Mouse (Mus musculus): Measurements from ENCODE around the gene Med25.
"Not testable (repeated sequence)": the region's sequence is repeated elsewhere in the genome, so short reads cannot be mapped to it uniquely, and the experiment has no call there.

Med25 gene

DNA sequence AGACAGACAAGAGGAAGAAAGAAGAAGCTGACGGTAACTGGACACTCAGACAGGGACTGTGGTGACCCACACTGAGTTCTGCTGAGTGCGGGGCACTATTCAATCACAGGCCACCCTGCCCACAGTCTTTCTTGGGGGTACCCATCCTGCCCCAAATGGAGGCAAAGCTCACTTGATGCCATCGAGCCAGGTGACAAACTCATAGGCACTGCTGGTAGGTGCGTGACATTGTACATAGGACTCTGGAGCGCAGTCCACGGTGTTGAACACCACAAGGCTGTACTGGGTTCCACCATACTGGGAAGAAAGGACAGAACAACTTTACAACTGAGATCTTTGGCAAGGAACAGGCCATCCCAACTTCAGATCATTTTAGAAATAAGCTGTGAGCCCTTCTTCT, 901 bp downstream of the Med25 start:
- no peak for DNase-seq

DNA sequence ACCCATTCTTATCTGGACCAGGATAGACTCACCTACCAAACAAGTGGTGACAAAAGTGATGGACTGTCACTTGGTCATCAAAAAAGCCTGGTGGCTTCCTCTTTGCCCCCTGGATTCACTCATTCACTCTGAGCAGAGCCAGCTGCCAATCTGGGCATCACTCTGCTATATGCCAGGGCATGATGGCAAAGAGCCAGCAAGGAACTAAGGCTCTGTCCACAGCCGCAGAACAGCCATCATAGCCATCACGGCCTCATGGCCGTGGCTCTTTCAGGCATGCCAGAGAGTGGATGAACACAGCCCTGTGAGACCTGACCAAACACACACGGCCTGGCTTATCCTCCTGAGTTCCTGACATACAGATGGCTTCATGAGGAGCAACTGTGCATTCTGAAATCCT, 1.8 kb downstream of the Med25 start:
- no peak for DNase-seq

DNA sequence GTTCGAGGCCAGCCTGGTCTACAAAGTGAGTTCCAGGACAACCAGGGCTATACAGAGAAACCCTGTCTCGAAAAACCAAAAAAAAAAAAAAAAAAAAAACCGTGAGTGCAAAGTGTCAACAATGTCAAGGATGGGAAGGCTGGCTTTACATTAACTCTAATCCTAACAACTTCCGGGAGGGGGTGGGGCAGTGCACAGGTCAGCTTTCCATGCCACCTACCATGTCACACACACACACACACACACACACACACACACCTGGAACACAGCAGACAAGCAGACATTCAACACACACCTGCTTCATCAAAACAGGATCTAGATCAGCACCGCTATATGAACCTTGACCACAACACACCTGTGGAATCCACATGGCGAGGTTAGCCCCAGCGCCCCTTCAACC, 2.3 kb downstream of the Med25 start:
- DNase-seq = no peak

DNA sequence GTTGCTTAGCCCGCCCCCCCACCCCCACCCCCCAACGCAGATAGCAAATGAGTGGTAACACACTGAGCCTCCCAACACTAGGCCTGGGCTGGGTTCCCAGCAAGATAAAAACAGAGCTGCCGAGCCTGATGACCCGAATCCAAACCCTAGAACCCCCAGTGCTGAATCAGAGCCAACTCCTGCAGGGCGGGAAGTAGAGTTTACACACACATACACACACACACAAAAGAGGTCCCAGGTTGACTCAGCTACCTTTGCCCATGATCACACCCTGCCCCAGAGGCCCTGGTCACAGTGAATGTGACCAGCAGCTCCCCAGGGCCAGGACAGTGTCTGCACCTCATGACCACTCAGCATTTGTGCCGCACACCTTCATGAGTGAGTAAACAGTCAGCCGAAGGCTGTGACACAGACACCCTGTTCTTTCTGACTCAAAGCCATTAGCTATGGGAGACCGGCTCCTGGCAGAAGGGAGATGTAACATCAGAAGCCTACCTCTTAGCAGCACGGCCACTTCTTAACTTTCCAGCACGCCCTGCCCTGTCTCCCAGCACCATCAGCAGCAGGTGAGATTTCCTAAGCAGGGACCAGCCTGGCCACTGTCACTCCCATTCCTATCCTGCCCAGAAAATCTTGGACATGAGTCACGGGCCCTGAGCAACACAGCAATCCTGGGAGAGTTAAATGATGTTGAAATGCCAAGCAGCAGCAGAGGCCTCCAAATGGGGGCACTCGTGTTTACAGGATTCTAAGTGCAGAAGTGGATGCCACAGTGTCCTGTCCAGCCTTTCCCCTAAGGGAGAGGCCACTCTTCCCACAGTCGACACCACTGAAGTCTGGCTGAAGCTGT, 4.0 kb downstream of the Med25 start:
- no peak for DNase-seq

DNA sequence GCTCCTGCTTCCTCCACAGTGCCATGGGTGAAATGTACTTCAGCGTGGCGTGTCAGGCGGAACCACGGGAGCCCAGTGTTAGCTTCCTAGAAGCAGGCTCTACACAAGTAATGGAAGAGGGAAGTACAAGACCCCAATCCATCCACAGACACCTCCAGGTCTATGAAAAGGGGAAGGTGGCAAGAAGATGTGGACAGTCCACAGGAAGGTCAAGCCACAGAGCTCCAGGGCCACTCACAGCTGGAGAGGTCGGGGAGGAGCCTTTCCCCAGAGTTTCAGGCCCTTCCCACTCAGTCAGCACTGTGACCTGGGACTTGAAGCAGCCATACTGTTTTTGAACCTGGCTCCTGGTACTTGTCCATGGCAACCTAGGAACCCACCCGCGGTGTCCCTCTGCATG, 5.5 kb downstream of the Med25 start:
- DNase-seq = no peak

DNA sequence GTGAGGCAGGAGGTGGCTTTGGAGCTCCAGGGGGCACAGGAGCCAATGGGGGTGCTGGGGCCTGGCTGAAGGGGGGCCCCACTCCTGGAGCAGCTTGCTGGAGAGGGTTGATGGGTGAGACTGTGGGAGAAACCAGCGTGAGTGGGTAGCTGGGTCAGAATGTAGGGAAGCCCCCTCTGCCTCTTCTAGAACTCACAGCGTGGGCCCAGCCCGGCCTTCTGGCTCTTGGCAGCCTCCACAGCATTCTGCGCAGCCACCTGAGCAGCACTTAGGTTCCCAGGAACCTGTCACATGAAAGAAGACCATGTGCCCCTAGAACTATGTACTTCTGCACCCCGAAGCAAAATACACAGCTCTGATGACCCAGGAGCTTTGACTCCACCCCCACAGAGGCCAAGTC, 7.9 kb downstream of the Med25 start:
- DNase-seq = no peak

DNA sequence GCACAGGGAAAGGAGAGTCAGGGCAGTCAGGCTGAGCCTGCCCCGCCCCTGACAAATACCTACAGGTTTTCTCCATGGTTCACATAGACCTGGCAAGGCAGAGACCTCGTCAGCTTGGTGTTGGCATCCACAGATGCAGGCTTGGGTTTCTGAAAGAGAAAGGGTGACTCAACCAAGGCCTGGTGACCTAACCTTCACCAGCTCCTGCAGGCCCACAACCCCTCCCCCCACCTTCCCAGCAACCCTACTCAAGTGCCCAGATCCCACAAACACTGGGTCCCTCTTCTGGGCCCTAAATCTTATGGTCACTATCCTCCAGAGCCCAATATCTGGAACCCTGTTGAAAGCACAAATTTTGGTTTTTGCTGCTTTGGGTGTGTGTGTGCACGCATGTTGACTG, 9.5 kb downstream of the Med25 start:
- no peak for DNase-seq

DNA sequence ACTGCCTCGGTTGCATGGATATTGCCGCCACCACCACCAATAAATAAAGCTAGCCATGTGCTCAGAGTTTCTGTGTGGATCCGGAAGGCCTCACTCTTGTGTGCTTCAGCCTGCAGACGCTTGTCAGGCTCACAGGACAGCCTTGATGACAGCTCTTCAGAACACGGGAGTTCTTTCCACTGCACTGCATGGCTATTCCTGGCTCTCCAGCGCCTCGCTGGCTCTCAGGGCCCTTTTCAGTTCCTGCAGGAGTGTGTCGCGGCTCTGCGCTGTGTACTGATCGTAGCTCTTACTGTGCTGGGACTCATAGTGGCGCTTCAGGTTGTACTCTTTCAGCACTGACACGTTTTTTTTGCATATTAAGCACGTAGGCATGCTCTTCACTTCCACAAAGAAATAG, 14.7 kb downstream of the Med25 start:
- DNase-seq = no peak

DNA sequence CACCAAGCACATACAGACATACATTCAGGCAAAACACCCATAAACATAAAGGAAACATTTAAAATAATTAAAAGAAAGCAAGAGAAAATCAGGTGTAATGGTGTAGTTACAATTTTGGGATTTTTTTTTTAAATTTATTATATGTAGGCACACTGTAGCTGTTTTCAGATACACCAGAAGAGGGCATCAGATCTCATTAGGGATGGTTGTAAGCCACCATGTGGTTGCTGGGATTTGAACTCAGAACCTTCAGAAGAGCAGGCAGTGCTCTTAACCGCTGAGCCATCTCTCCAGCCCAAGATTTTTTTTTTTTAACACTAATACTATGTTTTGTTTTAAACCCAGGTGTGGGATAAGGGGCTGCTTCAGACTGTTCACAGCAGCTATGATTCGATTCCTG, 20.7 kb downstream of the Med25 start:
- DNase-seq = not testable (repeated sequence)

DNA sequence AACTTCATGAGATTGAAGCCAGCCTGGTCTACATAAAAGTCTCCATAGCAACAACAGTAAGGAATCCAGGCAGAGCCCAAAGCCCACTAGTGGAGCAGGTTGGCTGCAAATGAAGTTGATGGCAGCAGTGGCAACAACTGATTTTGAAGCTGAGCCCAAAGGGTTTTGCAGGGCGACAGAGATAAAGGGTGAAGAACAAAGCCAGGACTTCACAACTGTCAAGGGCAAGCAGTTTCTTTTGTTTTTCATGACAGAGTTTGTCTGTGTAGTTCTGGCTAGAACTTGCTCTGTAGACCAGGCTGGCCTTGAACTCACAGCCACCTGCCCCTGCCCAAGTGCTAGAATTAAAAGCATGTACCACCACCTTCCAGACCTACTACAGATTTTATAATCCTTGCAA, 21.3 kb downstream of the Med25 start:
- DNase-seq = no peak

DNA sequence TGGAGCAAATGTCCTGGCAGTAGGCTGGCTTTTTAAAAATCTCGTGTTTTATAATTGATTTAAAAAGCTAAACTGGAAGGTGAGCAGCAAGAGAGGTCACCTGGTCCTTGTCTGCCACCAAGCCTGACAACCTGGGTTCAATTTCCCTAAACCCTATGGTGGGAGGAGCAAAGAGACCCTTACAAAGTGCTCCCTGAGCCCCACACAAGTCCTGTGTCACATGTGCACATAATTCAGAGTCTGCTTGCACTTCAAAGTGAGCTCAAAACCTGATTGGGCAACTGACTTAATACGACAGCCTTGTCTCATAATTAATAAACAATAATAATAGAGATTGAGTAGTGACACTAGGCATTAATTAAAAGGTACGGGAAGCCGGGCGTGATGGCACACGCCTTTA, 21.9 kb downstream of the Med25 start:
- no peak for DNase-seq

DNA sequence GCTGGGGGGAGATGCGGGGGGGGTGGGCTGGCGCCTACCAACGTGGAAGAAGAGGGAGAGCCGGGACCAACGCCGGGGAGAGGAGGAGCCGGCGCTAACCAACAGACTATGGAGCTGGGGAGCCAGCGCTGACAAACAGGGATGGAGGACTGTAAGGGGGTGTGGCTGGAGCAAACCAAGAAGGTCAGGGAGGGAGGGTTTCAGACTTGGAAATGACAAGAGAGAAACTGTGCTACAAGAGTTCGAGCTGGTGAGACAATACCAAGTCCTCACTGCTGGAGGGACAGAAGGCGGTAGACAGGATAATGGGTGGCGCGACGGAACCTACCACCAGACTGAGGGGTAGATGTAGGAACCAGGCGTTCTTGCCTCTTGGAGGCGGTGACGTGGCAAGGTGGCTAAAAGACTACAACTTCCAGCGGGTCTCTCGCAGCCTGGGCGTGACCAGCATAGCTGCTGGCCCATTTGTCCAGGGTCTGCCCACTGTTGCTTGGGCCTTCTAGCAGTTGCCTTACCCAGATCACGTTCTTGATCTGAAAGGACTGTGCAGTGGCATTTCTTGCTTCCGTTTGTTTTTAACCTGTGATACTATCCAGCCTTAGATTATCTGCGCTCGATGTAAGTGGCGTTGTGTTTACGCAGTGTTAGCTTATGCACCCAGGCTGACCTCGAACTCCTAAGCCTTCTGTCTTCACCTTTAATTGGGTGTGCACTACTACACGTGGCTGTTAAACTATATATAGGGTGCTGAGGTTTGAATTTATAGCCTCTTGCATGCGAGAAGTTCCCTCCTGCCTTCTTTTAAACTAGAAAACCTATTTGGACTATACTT, 22.6 kb downstream of the Med25 start, which contains the start of gene Ptov1:
TSS of gene Ptov1 (minus strand) at position 92 of the 832 bp plus-strand sequence.
- peak; percentile 89 for DNase-seq

DNA sequence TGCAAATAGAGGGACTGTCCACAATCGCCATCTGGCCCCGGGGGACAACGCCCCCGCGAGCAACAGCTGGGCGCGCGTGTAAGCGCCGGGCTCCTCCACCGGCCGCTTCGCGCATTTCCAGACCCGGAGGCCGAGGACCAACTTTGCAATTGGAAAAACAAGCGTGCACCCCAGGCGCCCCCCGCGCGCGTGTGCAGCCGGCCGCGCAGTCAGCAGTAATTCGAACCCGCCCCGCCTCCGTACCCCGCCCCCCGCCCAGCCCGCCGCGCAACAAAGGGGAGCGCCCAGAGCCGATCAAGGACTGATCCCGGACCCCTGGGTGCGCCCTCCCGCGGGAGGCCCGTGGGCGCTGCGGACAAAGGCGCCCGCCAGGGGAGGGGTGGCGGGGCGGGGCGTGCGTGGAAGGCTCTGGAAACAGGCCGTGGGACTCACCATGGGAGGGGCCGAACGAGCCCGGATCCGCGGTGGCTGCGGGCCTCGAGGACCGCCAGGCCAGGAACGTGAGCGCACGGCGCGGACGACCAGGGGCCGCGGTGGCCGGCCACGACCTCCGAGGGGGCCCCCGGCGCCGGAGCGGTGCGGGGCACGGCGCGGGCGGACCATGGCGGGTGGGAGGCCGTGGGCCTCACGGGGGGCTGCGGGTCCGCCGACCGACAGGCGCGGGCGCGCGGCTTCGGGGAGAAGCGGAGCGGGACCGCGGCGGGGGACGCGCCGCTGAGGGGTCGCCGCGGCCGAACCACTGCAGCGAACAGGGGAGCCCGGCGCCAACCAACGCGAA, 23.4 kb downstream of the Med25 start:
- DNase-seq = peak; percentile 72

DNA sequence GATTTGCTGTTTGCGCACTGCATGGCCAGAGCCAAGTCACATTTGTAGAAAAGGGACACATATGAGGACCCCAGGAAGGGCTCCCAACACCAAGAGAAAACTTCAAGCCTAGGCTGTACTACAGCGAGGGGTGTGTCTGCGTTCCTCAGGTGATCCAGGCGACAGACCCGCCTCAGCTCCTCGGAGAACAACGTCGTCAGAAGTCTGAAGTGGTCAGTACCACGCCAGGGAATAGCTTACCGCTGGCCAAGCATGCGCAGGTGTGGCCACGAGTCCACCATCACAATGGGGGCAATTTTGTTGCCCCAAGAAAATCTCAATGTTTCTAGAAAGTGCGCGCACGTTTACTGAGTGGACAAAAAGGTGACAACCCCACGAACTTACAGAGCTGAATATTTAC, 24.0 kb downstream of the Med25 start:
- peak; percentile 63 for DNase-seq

DNA sequence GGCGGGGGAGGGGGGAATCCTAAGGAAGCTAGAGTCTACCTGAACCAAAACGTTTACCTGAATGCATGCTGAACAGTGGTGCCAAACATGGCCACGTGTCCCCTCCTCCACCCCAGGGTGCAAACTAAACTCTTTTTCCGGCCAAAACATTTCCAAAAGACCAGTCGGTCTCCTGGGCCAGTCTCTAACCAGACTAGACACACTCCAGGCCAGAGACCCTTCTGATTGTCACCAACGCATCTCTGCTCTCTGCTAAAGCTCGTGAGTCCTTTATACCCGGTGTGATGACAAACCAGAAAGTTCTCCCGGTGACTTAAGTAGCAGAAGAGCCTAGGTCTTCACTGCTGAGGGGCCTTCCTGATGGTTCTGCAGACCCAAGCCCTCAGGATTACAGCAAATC, 24.7 kb downstream of the Med25 start:
- DNase-seq = no peak

DNA sequence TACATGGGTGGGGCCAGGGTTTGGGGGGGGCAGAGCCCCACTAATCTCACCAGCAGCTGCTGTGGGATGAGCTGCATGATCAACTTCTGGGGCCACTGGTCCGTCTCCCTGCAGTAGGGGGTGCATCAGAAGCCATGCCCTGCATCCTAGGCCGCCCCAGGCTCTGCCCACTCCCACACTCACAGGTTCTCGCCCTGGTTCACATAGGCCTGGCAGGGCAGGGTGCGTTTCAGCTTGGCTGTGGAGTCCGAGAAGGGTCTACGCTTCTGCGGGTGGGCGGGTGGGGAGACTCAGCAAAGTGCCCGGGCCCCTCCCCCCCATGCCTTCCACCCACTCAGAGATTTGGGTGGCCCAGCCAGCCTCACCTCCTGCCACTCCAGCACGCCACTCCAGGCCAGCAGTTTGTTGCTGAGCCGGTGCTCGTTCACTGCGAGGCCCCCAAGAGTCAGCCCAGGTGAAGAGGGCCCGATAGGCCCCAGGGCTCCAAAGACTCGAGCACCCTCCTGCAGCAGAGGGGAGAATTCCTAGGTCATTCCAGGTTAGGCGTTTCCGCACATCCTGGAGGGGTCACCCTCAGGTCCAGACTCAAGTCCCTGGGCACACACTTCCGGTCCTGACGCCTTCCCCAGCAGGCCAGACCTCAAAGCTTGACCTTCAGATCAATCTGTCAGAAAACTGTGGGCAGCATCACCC, 25.4 kb downstream of the Med25 start:
- no peak for DNase-seq

DNA sequence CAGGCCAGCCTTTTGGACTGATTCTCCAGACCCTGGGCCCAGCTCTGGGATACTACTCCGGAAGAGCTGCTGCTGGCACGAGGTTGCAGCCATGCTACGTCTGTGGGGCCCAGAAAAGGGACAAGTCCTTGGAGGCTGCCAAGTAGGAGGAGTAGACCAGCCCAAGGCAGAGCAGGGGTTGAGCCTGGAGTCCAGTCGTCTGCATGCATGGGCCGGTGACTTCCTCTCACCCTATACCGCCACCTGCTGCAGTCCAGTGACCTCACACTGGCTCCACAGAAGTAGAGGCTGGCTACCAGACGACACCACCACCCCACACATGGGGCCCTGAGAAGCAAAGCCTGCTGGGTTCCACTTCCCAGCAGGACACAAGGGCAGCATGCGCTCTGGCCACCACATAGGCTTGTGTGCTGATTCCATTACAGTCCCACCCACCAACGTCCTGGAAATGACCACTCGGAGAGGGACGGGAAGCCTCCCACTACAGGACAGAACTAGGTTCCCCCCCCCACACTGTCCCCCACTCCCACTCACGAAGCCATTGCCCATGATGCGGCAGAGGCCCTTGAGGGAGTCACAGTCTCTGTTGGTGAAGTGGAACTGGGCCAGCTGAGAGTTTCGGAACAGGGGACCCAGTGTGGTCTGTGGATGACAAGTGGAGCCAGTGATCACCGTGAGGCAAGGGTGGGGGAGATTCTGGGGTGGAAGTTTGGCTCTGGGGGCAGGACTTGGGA, 26.1 kb downstream of the Med25 start:
- peak; percentile 66 for DNase-seq

DNA sequence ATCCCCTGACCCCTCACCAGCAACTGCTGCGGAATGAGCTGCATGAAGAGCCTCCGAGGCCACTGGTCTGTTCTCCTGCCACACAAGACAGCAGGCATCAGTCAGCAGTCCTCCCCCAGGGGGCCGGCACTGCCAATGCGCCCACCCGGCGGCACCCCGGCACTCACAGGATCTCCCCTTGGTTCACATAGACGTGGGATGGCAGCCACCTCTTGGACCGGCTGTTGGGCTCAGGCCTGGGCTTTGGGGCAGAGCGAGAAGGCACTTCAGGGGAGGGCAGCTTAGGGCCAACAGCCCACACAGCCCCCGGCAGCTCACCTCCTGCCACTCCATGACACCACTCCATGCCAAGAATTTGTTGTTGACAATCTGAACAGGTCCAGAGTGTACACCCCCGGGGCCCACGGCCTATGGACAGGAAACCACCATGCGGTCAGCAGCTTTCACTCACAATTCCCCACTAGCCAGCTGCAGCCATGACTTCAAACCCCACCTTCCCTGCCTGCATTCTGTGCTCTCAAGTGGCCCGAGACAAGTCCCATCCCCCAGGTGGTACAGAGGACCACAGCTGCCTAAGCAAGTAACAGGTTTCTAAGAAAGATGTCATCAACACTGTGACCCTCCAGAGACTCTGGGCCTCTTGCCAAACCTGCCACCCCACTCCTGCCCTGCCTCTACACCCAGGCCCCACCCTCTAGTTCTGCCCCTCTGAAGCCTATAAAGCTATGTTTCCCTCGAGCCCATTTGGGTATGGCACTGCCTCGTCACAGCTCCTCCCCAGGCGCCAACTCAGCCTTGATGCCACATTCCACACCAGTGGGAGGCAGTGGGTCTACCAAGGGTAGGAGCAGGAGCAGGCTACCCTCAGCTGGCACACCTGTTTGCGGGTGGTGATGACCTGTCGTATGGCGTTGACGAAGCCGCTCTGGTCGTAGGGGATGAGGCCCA, 27.6 kb downstream of the Med25 start:
- DNase-seq = peak; percentile 37

DNA sequence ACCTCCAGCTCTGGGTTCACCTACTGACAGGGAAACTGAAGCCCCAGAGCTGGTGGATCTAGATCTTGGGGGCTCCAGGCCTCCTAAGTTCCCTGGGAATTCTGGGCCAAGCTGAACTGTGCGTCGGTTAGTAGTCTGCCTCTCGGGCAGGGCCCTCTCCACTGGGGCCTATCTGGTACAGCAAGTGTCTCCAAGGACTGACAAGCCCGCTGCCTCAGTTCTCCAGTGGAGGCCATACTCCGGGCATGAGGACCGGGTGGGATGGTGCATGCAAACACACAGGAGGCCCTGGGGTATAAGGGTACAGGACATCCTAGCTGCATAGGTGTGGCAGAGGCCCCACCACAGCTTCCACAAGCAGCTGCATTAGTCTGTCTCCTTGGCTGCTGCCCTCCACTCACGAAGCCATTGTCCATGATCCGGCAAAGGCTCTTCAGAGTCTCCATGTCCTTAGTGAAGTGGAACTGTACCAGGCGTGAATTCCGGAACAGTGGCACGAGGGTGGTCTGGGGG, 28.5 kb downstream of the Med25 start:
- DNase-seq = no peak

DNA sequence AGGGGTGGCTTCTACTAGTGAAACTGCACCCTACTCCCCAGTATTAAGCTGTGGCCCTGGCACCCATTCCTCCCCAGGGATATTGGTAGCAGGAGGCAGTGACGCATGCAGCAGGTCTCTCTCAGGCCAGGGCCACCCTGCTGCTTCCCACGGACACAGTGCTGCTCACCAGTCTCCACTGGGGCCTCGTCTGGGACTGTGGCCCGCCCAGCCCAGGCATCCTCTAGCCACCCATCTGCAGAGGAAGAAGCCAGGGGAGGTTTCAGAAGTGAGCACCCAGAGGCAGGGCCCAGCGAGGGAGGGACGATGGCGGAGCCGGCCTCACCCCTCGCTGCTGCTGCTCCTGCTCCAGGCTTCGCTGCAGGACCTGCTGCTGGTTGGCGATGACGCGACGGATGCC, 29.3 kb downstream of the Med25 start:
- DNase-seq = no peak

DNA sequence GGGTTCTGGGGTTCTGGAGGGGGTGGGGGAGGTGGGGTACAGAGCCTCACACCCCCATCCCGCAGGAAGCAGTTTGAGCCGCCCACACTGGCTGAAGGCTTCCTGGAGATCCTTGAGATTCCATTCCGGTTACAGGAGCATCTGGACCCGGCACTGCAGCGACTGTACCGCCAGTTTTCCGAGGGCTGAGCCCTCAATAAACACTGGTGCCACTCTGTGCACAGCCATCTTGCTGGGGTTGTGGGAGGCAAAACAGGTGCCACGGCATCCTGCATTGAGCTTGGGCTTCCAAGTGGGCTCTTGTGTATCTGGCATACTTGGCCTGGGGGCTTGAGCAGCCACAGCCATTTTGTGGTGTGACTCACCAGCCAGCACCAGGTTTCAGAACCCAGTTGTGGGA, 30.1 kb downstream of the Med25 start:
- DNase-seq = no peak

Measured in lung, postnatal 14 days (tissue).